Mouse (Mus musculus) mammary gland, adult 2 months (tissue): Measurements from ENCODE around the gene Apom. TPM values are rescaled to one million over a fixed set of nuclear protein-coding genes. Genes with fewer than 3 reads are reported as not detected.

Experiments used
- polyA plus RNA-seq: library from polyadenylated mRNA; depleted of rRNA; stranded (reverse); fragments of >200 nt; gene quantifications from 2 replicates; pipeline ENCODE4 v1.2.3, GENCODE M21; 2012; ENCODE audit warnings: low replicate concordance; rRNA removed

The Apom gene
- polyA plus RNA-seq = 0.16 and 0.93 TPM in 2 replicates

GRCm38 (mm10) chr17:35131500-35132173 lies at the start of gene Apom:
Apom (minus strand) TSS chr17:35132050.

GRCm38 (mm10) chr17:35175968-35176367 lies 44.1 kb upstream of the Apom start, which contains the start of gene Aif1:
Aif1 (minus strand) TSS chr17:35176068.

GRCm38 (mm10) chr17:35164568-35165450 lies 33.0 kb upstream of the Apom start, which contains the start of gene Prrc2a:
Prrc2a (minus strand) TSS chr17:35164897.

GRCm38 (mm10) chr17:35134801-35135590 lies 3.1 kb upstream of the Apom start, which contains the start of gene Bag6:
Bag6 (plus strand) TSS chr17:35135178.

GRCm38 (mm10) chr17:35126206-35126611 lies 5.6 kb downstream of the Apom start, which contains the start of gene D17H6S53E:
D17H6S53E (plus strand) TSS chr17:35126373.

GRCm38 (mm10) chr17:35121871-35122303 lies 10.0 kb downstream of the Apom start, which contains the start of gene Csnk2b:
Csnk2b (minus strand) TSS chr17:35122053.

GRCm38 (mm10) chr17:35121143-35121799 lies 10.6 kb downstream of the Apom start, which contains the start of gene Gpank1:
Gpank1 (plus strand) TSS chr17:35121455.

GRCm38 (mm10) chr17:35115046-35116019 lies 16.5 kb downstream of the Apom start, which contains the start of gene Ly6g5b:
Ly6g5b (minus strand) TSS chr17:35115428.

GRCm38 (mm10) chr17:35108097-35108496 lies 23.8 kb downstream of the Apom start, which contains the start of gene Ly6g5c:
Ly6g5c (plus strand) TSS chr17:35108279.

GRCm38 (mm10) chr17:35088825-35089644 lies 42.8 kb downstream of the Apom start, which contains the start of gene Abhd16a:
Abhd16a (plus strand) TSS chr17:35089263.

GRCm38 (mm10) chr17:35085208-35085865 lies 46.5 kb downstream of the Apom start, which contains the start of gene Ly6g6f:
Ly6g6f (minus strand) TSS chr17:35085610.

Other genes with a start within 250 kb of the Apom start
- 46.9 and 64.7 TPM in 2 replicates for gene C2, start 233.8 kb downstream of the Apom start, polyA plus RNA-seq
- gene Ehmt2, start 233.6 kb downstream of the Apom start, polyA plus RNA-seq = 189 and 339 TPM in 2 replicates
- gene Slc44a4, start 217.6 kb downstream of the Apom start, polyA plus RNA-seq = 7.4 and 9.2 TPM in 2 replicates
- 48.4 and 54.9 TPM in 2 replicates for gene Neu1, start 200.8 kb downstream of the Apom start, polyA plus RNA-seq
- 43.1 and 146 TPM in 2 replicates for gene Hspa1b, start 172.8 kb downstream of the Apom start, polyA plus RNA-seq
- 0.30 TPM in 1 of 2 replicates, not detected in the other for gene Gm20481, start 162.1 kb downstream of the Apom start, polyA plus RNA-seq
- gene Hspa1a, start 159.9 kb downstream of the Apom start, polyA plus RNA-seq = 17.7 and 42.4 TPM in 2 replicates
- gene Hspa1l, start 159.3 kb downstream of the Apom start, polyA plus RNA-seq = 0.30 and 3.0 TPM in 2 replicates
- gene Lsm2, start 150.2 kb downstream of the Apom start, polyA plus RNA-seq = 75.4 and 108 TPM in 2 replicates
- gene Vars, start 131.1 kb downstream of the Apom start, polyA plus RNA-seq = 197 and 475 TPM in 2 replicates
- gene Vwa7, start 115.5 kb downstream of the Apom start, polyA plus RNA-seq = 1.4 and 3.9 TPM in 2 replicates
- 1.7 and 2.0 TPM in 2 replicates for gene Sapcd1, start 104.0 kb downstream of the Apom start, polyA plus RNA-seq
- gene Msh5, start 85.3 kb downstream of the Apom start, polyA plus RNA-seq = 4.2 and 4.8 TPM in 2 replicates
- 110 and 121 TPM in 2 replicates for gene Clic1, start 82.1 kb downstream of the Apom start, polyA plus RNA-seq
- 58.1 and 90.9 TPM in 2 replicates for gene Ddah2, start 73.0 kb downstream of the Apom start, polyA plus RNA-seq
- 1.5 and 25.2 TPM in 2 replicates for gene Ly6g6c, start 66.7 kb downstream of the Apom start, polyA plus RNA-seq
- gene Mpig6b, start 65.9 kb downstream of the Apom start, polyA plus RNA-seq = 0.67 and 0.80 TPM in 2 replicates
- gene Ly6g6e, start 55.1 kb downstream of the Apom start, polyA plus RNA-seq = 5.7 and 9.0 TPM in 2 replicates
- 1.1 and 2.2 TPM in 2 replicates for gene Ly6g6d, start 54.0 kb downstream of the Apom start, polyA plus RNA-seq
- gene Ly6g6f, start 46.4 kb downstream of the Apom start, polyA plus RNA-seq = 0.19 TPM in 1 of 2 replicates, not detected in the other
- gene Abhd16a, start 42.8 kb downstream of the Apom start, polyA plus RNA-seq = 200 and 293 TPM in 2 replicates
- not detected in 2 replicates for gene Ly6g5c, start 23.8 kb downstream of the Apom start, polyA plus RNA-seq
- 3.5 and 4.4 TPM in 2 replicates for gene Ly6g5b, start 16.6 kb downstream of the Apom start, polyA plus RNA-seq
- 16.3 and 24.8 TPM in 2 replicates for gene Gpank1, start 10.6 kb downstream of the Apom start, polyA plus RNA-seq
- 376 and 470 TPM in 2 replicates for gene Csnk2b, start 10.0 kb downstream of the Apom start, polyA plus RNA-seq
- gene D17H6S53E, start 5.7 kb downstream of the Apom start, polyA plus RNA-seq = 8.7 and 9.2 TPM in 2 replicates
- gene Bag6, start 3.1 kb upstream of the Apom start, polyA plus RNA-seq = 203 and 278 TPM in 2 replicates
- gene Prrc2a, start 32.8 kb upstream of the Apom start, polyA plus RNA-seq = 344 and 571 TPM in 2 replicates
- gene Aif1, start 44.0 kb upstream of the Apom start, polyA plus RNA-seq = 2.8 and 5.7 TPM in 2 replicates
- gene Lst1, start 56.4 kb upstream of the Apom start, polyA plus RNA-seq = 48.2 and 60.4 TPM in 2 replicates
- gene Ltb, start 62.4 kb upstream of the Apom start, polyA plus RNA-seq = 118 and 400 TPM in 2 replicates
- 7.1 and 9.9 TPM in 2 replicates for gene Tnf, start 70.0 kb upstream of the Apom start, polyA plus RNA-seq
- 12.2 and 19.0 TPM in 2 replicates for gene Lta, start 73.3 kb upstream of the Apom start, polyA plus RNA-seq
- 0.80 and 4.0 TPM in 2 replicates for gene Gm16181, start 88.8 kb upstream of the Apom start, polyA plus RNA-seq
- gene Atp6v1g2, start 101.6 kb upstream of the Apom start, polyA plus RNA-seq = 6.5 and 11.8 TPM in 2 replicates
- gene Nfkbil1, start 103.7 kb upstream of the Apom start, polyA plus RNA-seq = 10.2 and 38.6 TPM in 2 replicates
- 265 and 272 TPM in 2 replicates for gene Ddx39b, start 109.7 kb upstream of the Apom start, polyA plus RNA-seq
- 1,785 and 2,234 TPM in 2 replicates for gene H2-D1, start 130.7 kb upstream of the Apom start, polyA plus RNA-seq
- 0.06 and 0.08 TPM in 2 replicates for gene H2-Q1, start 188.4 kb upstream of the Apom start, polyA plus RNA-seq
- gene H2-Q2, start 210.2 kb upstream of the Apom start, polyA plus RNA-seq = 2.9 and 3.9 TPM in 2 replicates
- 138 and 275 TPM in 2 replicates for gene H2-Q4, start 247.6 kb upstream of the Apom start, polyA plus RNA-seq